Mouse (Mus musculus): ENCODE data around the gene Ccl2. TPM values are rescaled to one million over a fixed set of nuclear protein-coding genes. Genes with fewer than 3 reads are reported as not detected.

Ccl2 gene
- total RNA-seq, 2 experiments from 2014 or later: not detected

Other genes starting within 250 kb of the Ccl2 start
- gene 5530401A14Rik, start 174.9 kb upstream of the Ccl2 start, total RNA-seq (2021): under 1 TPM in 1 of 2 experiments, not detected in 1; 0.20 TPM
- gene Asic2, start 67.1 kb upstream of the Ccl2 start, total RNA-seq (2021): under 1 TPM in 1 of 2 experiments, not detected in 1; 0.10 TPM
- not detected for gene Gm17268, start 3.0 kb downstream of the Ccl2 start, total RNA-seq (2021)
- gene Ccl7, start 10.1 kb downstream of the Ccl2 start, total RNA-seq (2021): not detected
- 10 to 100 TPM; 19.5 to 20.9 TPM for gene Ccl11, start 22.3 kb downstream of the Ccl2 start, total RNA-seq (2021)
- not detected for gene Ccl12, start 66.3 kb downstream of the Ccl2 start, total RNA-seq (2021)
- gene Ccl8, start 79.6 kb downstream of the Ccl2 start, total RNA-seq (2021): under 1 TPM in 1 of 2 experiments, not detected in 1; 0.97 TPM